Mouse (Mus musculus) midbrain, embryonic 16.5 days (tissue): ENCODE results near the gene Mesd. TPM values are rescaled to one million over a fixed set of nuclear protein-coding genes. Genes with fewer than 3 reads are reported as not detected.

Experiments used
- ATAC-seq: fragments of 200-750 bp; cut with Nextera tagmentation; 2 replicates; pipeline ENCODE4 v1.8.0; 2017; ENCODE audit warnings: moderate TSS enrichment
- H3K27ac ChIP-seq: fragments of 300-500 bp; sonication (generic); 2 replicates; pipeline ENCODE4 v1.5.1; 2014; ENCODE audit warnings: mild to moderate bottlenecking, low read length, mixed read lengths
- H3K27me3 ChIP-seq: fragments of 300-500 bp; sonication (generic); 2 replicates; pipeline ENCODE4 v1.6.1; 2014; ENCODE audit warnings: low read depth, low read length, mixed read lengths; ENCODE audit not compliant: control insufficient read depth, insufficient read depth
- H3K36me3 ChIP-seq: fragments of 300-500 bp; sonication (generic); 2 replicates; pipeline ENCODE4 v1.6.1; 2014; ENCODE audit warnings: mild to moderate bottlenecking, low read length, moderate library complexity, mixed read lengths; ENCODE audit not compliant: control insufficient read depth, insufficient read depth
- H3K4me1 ChIP-seq: fragments of 300-500 bp; sonication (generic); 2 replicates; pipeline ENCODE4 v1.6.1; 2014; ENCODE audit warnings: mild to moderate bottlenecking, low read length, mixed read lengths; ENCODE audit not compliant: control insufficient read depth, insufficient read depth
- H3K4me2 ChIP-seq: fragments of 300-500 bp; sonication (generic); 2 replicates; pipeline ENCODE4 v1.6.1; 2014; ENCODE audit warnings: mild to moderate bottlenecking, low read length, mixed read lengths
- H3K4me3 ChIP-seq: fragments of 300-500 bp; sonication (generic); 2 replicates; pipeline ENCODE4 v1.5.1; 2014; ENCODE audit warnings: low read depth, mild to moderate bottlenecking, low read length, moderate library complexity, mixed read lengths
- H3K9ac ChIP-seq: fragments of 300-500 bp; sonication (generic); 2 replicates; pipeline ENCODE4 v1.6.1; 2014; ENCODE audit warnings: low read depth, low read length, mixed read lengths
- H3K9me3 ChIP-seq: fragments of 300-500 bp; sonication (generic); replicated peaks from 2 replicates; pipeline ENCODE4 v1.6.1; 2014; ENCODE audit warnings: mild to moderate bottlenecking, low read length, mixed read lengths; ENCODE audit not compliant: control insufficient read depth, poor library complexity, severe bottlenecking
- WGBS: fragments of 180-500 bp; shearing (Covaris S2); extraction: QIAGEN DNeasy Blood & Tissue Kit; methylation state at CpG from one replicate; pipeline ENCODE4 v1.1.7; 2014; 5-methylcytosine and 5-hydroxymethylcytosine counted together
- polyA plus RNA-seq: library from polyadenylated mRNA; unstranded; fragments of >200 nt; fragmentation: Nextera tagmentation; extraction: Ambion mirVana; gene quantifications from 2 replicates; pipeline ENCODE4 v1.2.1, GENCODE M21; 2015

Gene Mesd
- polyA plus RNA-seq, 1 experiment from 2014 or later, result 61.7 TPM

GRCm38 (mm10) chr7:83852381-83853380, 31.6 kb upstream of the Mesd start:
- peak; percentile 48; the same call in 1 of the 2 replicates for ATAC-seq
- Histone ChIP-seq H3K9ac (no peak overlapping the region), H3K4me1 (0 out of 2 replicates have a peak, but pooled peaks cover 2% of the 10 kb centered on the region), H3K27ac (no peak overlapping the region), H3K4me2 (no peak overlapping the region), H3K4me3 (no peak overlapping the region), H3K36me3 (no peaks in the 10 kb centered on the region), H3K9me3 (no peaks in the 10 kb centered on the region), H3K27me3 (no peaks in the 10 kb centered on the region)
- 33% methylated on average over 5 of the region's 5 CpGs for WGBS

- no peak for ATAC-seq
- 97% methylated on average over 1 of the region's 1 CpGs for WGBS
Observed at GRCm38 (mm10) chr7:83855203-83855602, 29.1 kb upstream of the Mesd start.

GRCm38 (mm10) chr7:83856353-83857207, 27.7 kb upstream of the Mesd start:
- Histone ChIP-seq H3K4me1 (0 out of 2 replicates have a peak, but pooled peaks cover 2% of the 10 kb centered on the region), H3K9ac (no peak overlapping the region), H3K9me3 (no peaks in the 10 kb centered on the region), H3K4me2 (no peak overlapping the region), H3K27ac (no peak overlapping the region), H3K4me3 (no peak overlapping the region), H3K36me3 (no peaks in the 10 kb centered on the region), H3K27me3 (no peaks in the 10 kb centered on the region)
- WGBS, result 88% methylated on average over 9 of the region's 9 CpGs
- no peak for ATAC-seq

More at GRCm38 (mm10) chr7:83855203-83855602, 29.1 kb upstream of the Mesd start:
- no peaks in the 10 kb centered on the region for H3K36me3 ChIP-seq
- no peak overlapping the region for H3K27ac ChIP-seq
- H3K4me3 ChIP-seq, result no peak overlapping the region
- no peak overlapping the region for H3K4me2 ChIP-seq
- H3K9me3 ChIP-seq, result no peaks in the 10 kb centered on the region
- no peak overlapping the region for H3K9ac ChIP-seq
- H3K27me3 ChIP-seq, result no peaks in the 10 kb centered on the region
- 0 out of 2 replicates have a peak, but pooled peaks cover 2% of the 10 kb centered on the region for H3K4me1 ChIP-seq

GRCm38 (mm10) chr7:83857208-83857488, 27.1 kb upstream of the Mesd start:
- 94% methylated on average over 2 of the region's 2 CpGs for WGBS
- Histone ChIP-seq H3K4me3 (no peak overlapping the region), H3K9ac (no peak overlapping the region), H3K36me3 (no peaks in the 10 kb centered on the region), H3K4me1 (0 out of 2 replicates have a peak, but pooled peaks cover under 1% of the 10 kb centered on the region), H3K4me2 (no peak overlapping the region), H3K27me3 (no peaks in the 10 kb centered on the region), H3K27ac (no peak overlapping the region), H3K9me3 (no peaks in the 10 kb centered on the region)
- no peak for ATAC-seq

- Histone ChIP-seq H3K9me3 (no peaks in the 10 kb centered on the region), H3K27me3 (no peaks in the 10 kb centered on the region), H3K9ac (no peak overlapping the region), H3K27ac (no peak overlapping the region), H3K4me2 (no peak overlapping the region), H3K36me3 (no peaks in the 10 kb centered on the region), H3K4me1 (no peaks in the 10 kb centered on the region), H3K4me3 (no peak overlapping the region)
- ATAC-seq, result no peak
- WGBS, result 90% methylated on average over 3 of the region's 3 CpGs
Observed at GRCm38 (mm10) chr7:83857921-83858320, 26.3 kb upstream of the Mesd start.

- no peak overlapping the region for H3K4me2 ChIP-seq
- H3K9me3 ChIP-seq, result no peaks in the 10 kb centered on the region
- no peak overlapping the region for H3K27ac ChIP-seq
- no peak overlapping the region for H3K4me3 ChIP-seq
- H3K9ac ChIP-seq, result no peak overlapping the region
- H3K4me1 ChIP-seq, result no peaks in the 10 kb centered on the region
- ATAC-seq, result no peak
- no peaks in the 10 kb centered on the region for H3K27me3 ChIP-seq
- no peaks in the 10 kb centered on the region for H3K36me3 ChIP-seq
- 65% methylated on average over 4 of the region's 4 CpGs for WGBS
Observed at GRCm38 (mm10) chr7:83859378-83860083, 24.7 kb upstream of the Mesd start.

GRCm38 (mm10) chr7:83863554-83863953, 20.7 kb upstream of the Mesd start:
- Histone ChIP-seq H3K9me3 (no peaks in the 10 kb centered on the region), H3K27me3 (no peaks in the 10 kb centered on the region), H3K27ac (no peak overlapping the region), H3K4me2 (no peak overlapping the region), H3K9ac (no peak overlapping the region), H3K4me3 (no peak overlapping the region), H3K36me3 (no peaks in the 10 kb centered on the region), H3K4me1 (no peaks in the 10 kb centered on the region)
- 71% methylated on average over 2 of the region's 2 CpGs for WGBS
- no peak for ATAC-seq

- Histone ChIP-seq H3K27ac (no peak overlapping the region), H3K4me1 (no peaks in the 10 kb centered on the region), H3K4me3 (no peak overlapping the region), H3K9ac (no peak overlapping the region), H3K9me3 (no peaks in the 10 kb centered on the region), H3K27me3 (no peaks in the 10 kb centered on the region), H3K4me2 (no peak overlapping the region), H3K36me3 (no peaks in the 10 kb centered on the region)
- ATAC-seq, result no peak
- WGBS, result 76% methylated on average over 3 of the region's 3 CpGs
Observed at GRCm38 (mm10) chr7:83868200-83868599, 16.1 kb upstream of the Mesd start.
